In the genomic region with DNA sequence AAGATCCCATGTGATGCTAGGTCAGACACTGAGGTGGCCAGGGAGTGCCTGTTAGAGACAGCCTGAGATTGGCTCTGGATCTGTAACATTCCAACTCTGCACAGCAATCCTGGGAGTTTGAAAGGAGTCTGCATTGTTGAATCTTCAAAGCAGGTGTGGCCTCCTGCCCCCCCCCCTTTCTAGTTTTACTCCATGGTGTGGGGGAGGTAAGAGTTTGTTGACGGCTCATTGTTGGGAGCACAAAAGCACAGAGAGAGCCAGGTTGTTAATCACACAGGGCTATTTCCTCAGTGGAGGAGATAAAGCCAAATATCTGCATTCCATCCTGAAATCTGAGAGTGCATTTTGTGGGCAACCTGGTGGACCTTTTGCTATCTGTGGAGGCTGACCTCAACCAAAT, we compare ENCODE assay signal across 7 mouse cellular contexts.
"Had no signal": no experiment of that assay in that cellular context is flagged by ENCODE, and none has a peak within 500 bp of the region (broad histone marks: within the 10 kb centered on the region; RNA-seq: fewer than 3 reads in every experiment).

No protein-coding gene starts in this region.

- DNase-seq: lung, adult 2 months; lung, postnatal 14 days; lung, postnatal 36 days; right cerebral cortex, postnatal 14 days; thymus, adult 2 months; thymus, postnatal 25 days; thymus, postnatal 4 days had no signal
